Mouse (Mus musculus): ENCODE data around the gene Olfr560. TPM values are rescaled to one million over a fixed set of nuclear protein-coding genes. Genes with fewer than 3 reads are reported as not detected.

Olfr560 gene
- total RNA-seq (2021): under 1 TPM in 1 of 2 experiments, not detected in 1; 0.17 TPM
- long read RNA-seq, experiment 1: 0 reads
- long read RNA-seq, experiment 2: 0 reads

GRCm38 (mm10) chr7:102759266-102759665 lies at the start of gene Olfr560, which contains the start of gene Olfr78:
Gene Olfr560 (minus strand): TSS chr7:102759366.
Gene Olfr78 (minus strand): TSS chr7:102759471.
- DNase-seq: no peak
- intact Hi-C loops (cut with DNase I): no loop called here

- intact Hi-C loops (cut with DNase I): no loop called here
- no peak for DNase-seq
These were observed 44.0 kb upstream of the Olfr560 start, which contains the start of gene Olfr564 for GRCm38 (mm10) chr7:102803180-102803579. Gene Olfr564 (plus strand): TSS chr7:102803480.

DNA sequence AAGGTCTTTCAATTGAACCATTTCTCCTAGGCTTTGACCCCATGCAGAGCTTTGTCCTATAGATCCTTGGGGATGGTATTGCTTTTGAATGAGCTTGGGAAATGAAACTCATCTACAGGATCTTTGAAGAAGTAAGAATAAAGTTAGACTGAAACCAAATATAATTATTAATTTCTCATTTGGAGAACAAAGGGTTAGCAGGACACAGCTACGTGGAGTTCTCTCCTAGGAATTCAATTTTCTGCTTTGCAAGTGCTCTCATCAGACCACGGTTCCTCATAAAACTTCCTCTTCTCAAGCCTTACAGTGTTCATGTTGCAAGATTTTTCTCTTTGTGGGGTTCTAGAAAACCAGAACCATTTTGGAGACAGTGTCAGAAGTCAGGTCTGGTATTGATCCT lies 11.8 kb upstream of the Olfr560 start, which contains the start of gene Olfr561:
Gene Olfr561 (plus strand): TSS at position 301 of the 400 bp plus-strand sequence.
- no peak for DNase-seq
- intact Hi-C loops (cut with DNase I): no loop called here

DNA sequence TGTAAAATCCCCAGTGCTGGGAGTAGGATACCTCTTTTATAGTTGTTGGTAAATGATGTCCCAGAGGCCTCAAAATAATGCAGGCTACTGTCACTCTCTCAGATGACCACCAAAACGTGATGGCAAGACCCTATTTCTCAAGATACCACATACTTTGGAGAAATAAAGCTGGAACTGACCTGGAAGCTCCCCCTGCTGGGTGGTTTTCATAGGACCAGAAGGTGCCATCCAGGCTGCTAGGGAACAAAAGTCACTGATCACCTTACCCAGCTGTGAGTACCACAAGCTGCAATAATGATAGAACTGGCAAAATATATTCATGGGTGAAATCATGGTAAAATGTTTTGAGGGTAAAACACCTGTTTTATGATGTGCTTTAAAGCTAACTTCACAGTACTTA lies 7.1 kb downstream of the Olfr560 start:
- no peak for DNase-seq
- intact Hi-C loops (cut with DNase I): no loop called here

DNA sequence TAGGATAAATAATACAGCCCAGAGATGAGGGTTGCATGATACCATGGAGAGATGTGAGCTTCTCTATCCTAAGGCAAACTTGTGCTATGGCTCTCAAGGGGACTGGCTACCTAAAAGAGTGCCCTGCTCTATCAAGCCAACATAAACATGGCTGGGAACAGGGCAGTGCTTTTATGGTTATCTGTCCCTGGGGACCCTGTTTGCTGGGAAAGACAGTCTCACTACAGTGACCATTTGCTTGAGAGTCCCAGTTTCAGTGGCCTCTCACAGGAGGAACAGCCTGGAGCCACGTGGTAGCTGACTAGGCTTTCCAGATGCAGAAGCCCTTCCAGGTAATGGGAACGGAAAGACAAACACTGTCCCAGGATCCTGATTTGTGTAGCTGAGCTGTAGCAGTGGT lies 21.5 kb downstream of the Olfr560 start:
- intact Hi-C loops (cut with DNase I): no loop called here
- no peak for DNase-seq

- DNase-seq: no peak
- intact Hi-C loops (cut with DNase I): no loop called here
These were observed 25.4 kb downstream of the Olfr560 start for GRCm38 (mm10) chr7:102733793-102734192.

- no peak for DNase-seq
- intact Hi-C loops (cut with DNase I): no loop called here
These were observed 31.8 kb downstream of the Olfr560 start, which contains the start of gene Olfr559 for GRCm38 (mm10) chr7:102727391-102727790. Gene Olfr559 (minus strand): TSS chr7:102727491.

GRCm38 (mm10) chr7:102718970-102719369 lies 40.2 kb downstream of the Olfr560 start, which contains the start of gene Olfr33:
Gene Olfr33 (minus strand): TSS chr7:102719070.
- intact Hi-C loops (cut with DNase I): no loop called here
- no peak for DNase-seq

GRCm38 (mm10) chr7:102701915-102702314 lies 57.3 kb downstream of the Olfr560 start, which contains the start of gene Olfr558:
Gene Olfr558 (plus strand): TSS chr7:102702215.
- intact Hi-C loops (cut with DNase I): no loop called here
- no peak for DNase-seq

Other genes starting within 250 kb of the Olfr560 start
- not detected for gene Olfr547, start 224.6 kb downstream of the Olfr560 start, total RNA-seq (2021)
- not detected for gene Olfr548-ps1, start 218.5 kb downstream of the Olfr560 start, total RNA-seq (2021)
- gene Olfr549, start 209.5 kb downstream of the Olfr560 start, total RNA-seq (2021): not detected
- gene Trim21, start 193.9 kb downstream of the Olfr560 start, total RNA-seq (2021): 1 to 10 TPM; 1.7 to 2.8 TPM
- gene Olfr550, start 187.9 kb downstream of the Olfr560 start, total RNA-seq (2021): under 1 TPM in 1 of 2 experiments, not detected in 1; 0.08 TPM
- gene Olfr551, start 167.5 kb downstream of the Olfr560 start, total RNA-seq (2021): not detected
- gene Olfr552, start 161.6 kb downstream of the Olfr560 start, total RNA-seq (2021): under 1 TPM in 1 of 2 experiments, not detected in 1; 0.10 TPM
- gene Olfr553, start 141.1 kb downstream of the Olfr560 start, total RNA-seq (2021): not detected
- gene Olfr554, start 120.9 kb downstream of the Olfr560 start, total RNA-seq (2021): not detected
- gene Olfr555, start 100.5 kb downstream of the Olfr560 start, total RNA-seq (2021): not detected
- gene Olfr556, start 94.5 kb downstream of the Olfr560 start, total RNA-seq (2021): not detected
- 1 to 10 TPM; 3.6 to 4.2 TPM for gene Trim68, start 72.0 kb downstream of the Olfr560 start, total RNA-seq (2021)
- gene Olfr557, start 63.5 kb downstream of the Olfr560 start, total RNA-seq (2021): not detected
- gene Olfr558, start 57.2 kb downstream of the Olfr560 start, total RNA-seq (2021): 1 to 10 TPM; 1.5 to 1.7 TPM
- not detected for gene Olfr33, start 40.3 kb downstream of the Olfr560 start, total RNA-seq (2021)
- not detected for gene Olfr559, start 31.9 kb downstream of the Olfr560 start, total RNA-seq (2021)
- under 1 TPM; 0.47 to 0.54 TPM for gene Olfr78, start 105 bp upstream of the Olfr560 start, total RNA-seq (2021)
- not detected for gene Olfr561, start 11.9 kb upstream of the Olfr560 start, total RNA-seq (2021)
- gene Olfr564, start 44.1 kb upstream of the Olfr560 start, total RNA-seq (2021): not detected
- gene Olfr566, start 99.4 kb upstream of the Olfr560 start, total RNA-seq (2021): not detected
- not detected for gene Olfr568, start 117.8 kb upstream of the Olfr560 start, total RNA-seq (2021)
- not detected for gene Olfr569, start 131.5 kb upstream of the Olfr560 start, total RNA-seq (2021)
- gene Olfr570, start 135.2 kb upstream of the Olfr560 start, total RNA-seq (2021): not detected
- not detected for gene Olfr571, start 158.2 kb upstream of the Olfr560 start, total RNA-seq (2021)
- gene Olfr572, start 165.0 kb upstream of the Olfr560 start, total RNA-seq (2021): not detected
- gene Olfr573-ps1, start 183.2 kb upstream of the Olfr560 start, total RNA-seq (2021): not detected
- not detected for gene Olfr574, start 189.1 kb upstream of the Olfr560 start, total RNA-seq (2021)
- gene Olfr575, start 199.4 kb upstream of the Olfr560 start, total RNA-seq (2021): not detected
- gene Olfr576, start 203.3 kb upstream of the Olfr560 start, total RNA-seq (2021): not detected
- gene Olfr577, start 216.6 kb upstream of the Olfr560 start, total RNA-seq (2021): not detected
- not detected for gene Olfr578, start 230.0 kb upstream of the Olfr560 start, total RNA-seq (2021)